Mouse (Mus musculus) G1E (cell line): ENCODE measurements around the gene Lman2l.

Experiments used
- CTCF ChIP-seq: IDR thresholded peaks from 2 replicates; pipeline ENCODE4 v1.5.1; 2012; ENCODE audit warnings: low read depth, low read length, inconsistent platforms, mixed read lengths
- GATA1 ChIP-seq: IDR thresholded peaks from 2 replicates; pipeline ENCODE4 v1.6.1; 2012; ENCODE audit warnings: borderline replicate concordance, low read length, inconsistent platforms, mixed read lengths

DNA sequence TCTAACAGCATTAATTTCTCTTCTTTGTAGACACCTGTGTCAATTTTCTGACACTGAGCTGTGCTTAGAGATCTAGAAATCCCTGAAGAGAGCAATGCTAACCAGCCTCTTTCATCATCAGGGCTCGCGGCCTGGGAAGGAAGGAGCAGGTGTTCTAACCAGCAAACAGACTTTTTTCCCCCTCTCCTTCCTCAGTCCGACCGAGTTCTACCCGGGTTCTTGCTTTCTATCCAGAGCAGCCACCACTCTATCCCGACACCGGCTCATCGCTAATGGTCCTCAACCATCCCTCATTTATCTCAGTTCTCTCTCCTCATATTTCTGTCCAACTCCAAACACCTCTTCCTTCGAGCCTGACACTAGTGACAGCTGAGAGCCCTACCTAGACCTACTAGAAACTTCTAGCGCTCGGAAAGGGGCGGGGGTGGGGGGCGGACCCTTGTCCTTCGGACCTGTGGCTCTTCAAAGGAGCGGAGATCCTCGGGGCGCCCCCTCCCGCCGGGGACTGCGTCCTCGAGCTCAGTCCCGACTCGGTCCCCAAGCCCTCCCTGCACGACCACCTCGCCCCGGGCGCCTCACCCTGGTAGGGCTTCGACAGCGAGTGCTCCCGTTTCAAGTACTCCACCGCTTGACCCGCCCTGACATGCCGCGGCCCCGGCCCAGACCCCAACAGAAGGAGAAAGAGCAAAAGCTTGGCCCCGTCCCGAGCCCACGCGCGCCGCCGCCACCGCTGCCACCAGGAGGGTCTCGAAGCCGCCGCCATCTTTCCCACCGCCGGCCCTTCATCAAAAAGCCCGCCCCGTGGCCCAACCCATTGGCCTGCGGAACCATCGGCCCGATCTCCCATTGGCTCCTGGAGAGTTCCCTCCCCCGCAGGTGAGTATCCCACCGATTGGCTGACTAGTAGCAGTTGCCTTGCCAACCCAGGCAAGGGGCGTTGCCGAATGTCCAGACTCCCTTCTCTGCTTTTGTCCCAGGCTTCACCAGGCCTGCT lies at the start of gene Lman2l:
- TF ChIP-seq GATA1, result no peak
- no peak for TF ChIP-seq CTCF
